In the genomic region with DNA sequence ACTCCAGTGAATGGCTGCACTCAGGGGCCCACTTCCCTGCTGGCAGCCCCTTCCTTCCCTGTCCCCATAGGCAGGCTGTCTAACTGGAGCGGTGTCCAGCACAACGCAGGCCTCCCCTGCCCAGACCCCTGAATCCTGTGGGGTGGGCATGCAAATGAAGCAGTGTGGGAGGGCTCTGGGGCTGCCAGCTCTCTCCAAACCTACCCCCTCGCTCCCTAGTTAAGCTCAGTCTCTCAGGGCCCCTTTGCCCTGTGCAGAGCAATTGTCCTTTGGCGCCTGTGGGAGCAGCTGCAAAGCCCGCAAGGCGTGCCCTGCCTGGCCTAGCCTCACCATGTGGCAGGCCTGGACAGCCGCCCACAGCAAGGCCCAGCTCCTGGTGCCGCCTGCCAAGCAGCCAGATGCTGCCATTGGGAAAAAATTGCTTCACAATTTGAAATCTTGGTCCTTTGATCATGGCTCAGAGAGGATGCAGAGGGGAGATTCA, we compare ENCODE assay signal across 8 mouse cellular contexts.
DNase-seq lines count a peak whose midpoint lies in the region; ATAC-seq and TF ChIP-seq lines count a peak whose summit lies in the region.

No protein-coding gene starts in this region.

- H3ac ChIP-seq in C2C12 (ENCODE audit: control insufficient read depth, insufficient read length, low read depth) = peak overlapping the region; percentile 8

- H3K79me3 ChIP-seq in C2C12 (ENCODE audit: low read depth) = no peaks in the 10 kb centered on the region

- no peak overlapping the region for H3K4me2 ChIP-seq in forebrain, embryonic 16.5 days (ENCODE audit: low read length)
- H3K4me2 ChIP-seq in midbrain, embryonic 14.5 days (ENCODE audit: low read length) = no peak overlapping the region

- H3K4me3 ChIP-seq in C2C12 (ENCODE audit: insufficient read depth, poor library complexity, severe bottlenecking) = no peak overlapping the region
- H3K4me3 ChIP-seq in forebrain, embryonic 16.5 days (replicated peaks; ENCODE audit: low read length) = no peak overlapping the region
- no peak overlapping the region for H3K4me3 ChIP-seq in midbrain, embryonic 14.5 days (replicated peaks; ENCODE audit: low read depth, low read length)

- ATAC-seq in forebrain, embryonic 16.5 days = peak; percentile 97
- peak; percentile 96 for ATAC-seq in midbrain, embryonic 14.5 days (ENCODE audit: low FRiP score, low TSS enrichment)

- WGBS in forebrain, embryonic 16.5 days = 3% methylated on average over 8 of the region's 8 CpGs
- 4% methylated on average over 8 of the region's 8 CpGs for WGBS in midbrain, embryonic 14.5 days

- DNase-seq in cerebellum, adult 18-20 months = peak; percentile 73
- DNase-seq in heart, postnatal 10 days = peak; percentile 72 to 76
- DNase-seq in left cerebral cortex, adult 11 months (ENCODE audit: low spot score) = peak; percentile 53
- DNase-seq in midbrain, embryonic 14.5 days = peak; percentile 82
- DNase-seq in spleen, postnatal 4 days (ENCODE audit: low spot score in 2 of 2) = no peak
- DNase-seq in T-cell, adult 2 months (ENCODE audit: low spot score) = no peak

- no peaks in the 10 kb centered on the region for H3K9me3 ChIP-seq in forebrain, embryonic 16.5 days (ENCODE audit: control insufficient read depth, low read length)
- no peaks in the 10 kb centered on the region for H3K9me3 ChIP-seq in midbrain, embryonic 14.5 days (ENCODE audit: control insufficient read depth, low read length)

- H3K79me2 ChIP-seq in C2C12 (ENCODE audit: control insufficient read depth, insufficient read depth) = no peaks in the 10 kb centered on the region

- H3K36me3 ChIP-seq in C2C12 (ENCODE audit: control insufficient read depth, insufficient read depth) = peaks cover 17% of the 10 kb centered on the region
- H3K36me3 ChIP-seq in forebrain, embryonic 16.5 days (ENCODE audit: control insufficient read depth, insufficient read depth) = no peaks in the 10 kb centered on the region
- no peaks in the 10 kb centered on the region for H3K36me3 ChIP-seq in midbrain, embryonic 14.5 days (ENCODE audit: control insufficient read depth, insufficient read depth, low read length)

- no peak for TF ChIP-seq CTCF in C2C12 (IDR thresholded peaks at IDR 0.05; ENCODE audit: control insufficient read depth, insufficient read depth, insufficient read length)

- peaks cover 20% of the 10 kb centered on the region for H3K4me1 ChIP-seq in forebrain, embryonic 16.5 days (replicated peaks; ENCODE audit: control insufficient read depth, insufficient read depth, low read length)
- H3K4me1 ChIP-seq in midbrain, embryonic 14.5 days (ENCODE audit: control insufficient read depth, insufficient read depth, low read length) = peaks cover 25% of the 10 kb centered on the region

- no peaks in the 10 kb centered on the region for H3K27me3 ChIP-seq in C2C12 (ENCODE audit: control insufficient read depth, insufficient read depth, insufficient read length)
- H3K27me3 ChIP-seq in forebrain, embryonic 16.5 days (replicated peaks; ENCODE audit: control insufficient read depth, insufficient read depth, low read length) = no peaks in the 10 kb centered on the region
- H3K27me3 ChIP-seq in midbrain, embryonic 14.5 days (ENCODE audit: control insufficient read depth, insufficient read depth, low read length) = no peaks in the 10 kb centered on the region

- intact Hi-C loops in heart, postnatal 10 days (cut with DNase I) = no loop called here

- H3K27ac ChIP-seq in forebrain, embryonic 16.5 days (ENCODE audit: low read length) = peak overlapping the region; percentile 71
- H3K27ac ChIP-seq in midbrain, embryonic 14.5 days (replicated peaks; ENCODE audit: low read depth, low read length) = peak overlapping the region; percentile 81

- peak overlapping the region; percentile 41 for H3K9ac ChIP-seq in forebrain, embryonic 16.5 days (replicated peaks; ENCODE audit: low read depth, low read length)
- no peak overlapping the region for H3K9ac ChIP-seq in midbrain, embryonic 14.5 days (replicated peaks; ENCODE audit: low read length)

TF ChIP-seq in C2C12, 6 proteins besides CTCF, POLR2A, EP300 and RAD21:
- TF ChIP-seq FOSL1 (IDR thresholded peaks at IDR 0.05; ENCODE audit: insufficient read depth, low read length, poor library complexity, severe bottlenecking) (no peak), USF1 (IDR thresholded peaks at IDR 0.05; ENCODE audit: low read depth) (no peak), MYOD1 (IDR thresholded peaks at IDR 0.05; ENCODE audit: control insufficient read depth, insufficient read length, low read depth) (peak; percentile 86)
TF ChIP-seq in C2C12: peak in this region for 1.

Comparison
In these comparisons a context has a peak if more than half of its experiments do, and no peak if none do; other contexts are left out.
1. DNase-seq: peak in cerebellum, adult 18-20 months (2 of 2), heart, postnatal 10 days (2 of 2), left cerebral cortex, adult 11 months (single experiment) and midbrain, embryonic 14.5 days (single experiment); none in spleen, postnatal 4 days (0 of 2) and T-cell, adult 2 months (single experiment).